Mouse (Mus musculus) frontal cortex, postnatal 36 days (tissue): Measurements from ENCODE around the gene Adm.

Source experiments
- DNase-seq, 2 experiments: peaks; one replicate each; pipeline ENCODE4 v3.0.0; 2022; ENCODE audit warnings: low spot score in 2 of 2

The Adm gene

DNA sequence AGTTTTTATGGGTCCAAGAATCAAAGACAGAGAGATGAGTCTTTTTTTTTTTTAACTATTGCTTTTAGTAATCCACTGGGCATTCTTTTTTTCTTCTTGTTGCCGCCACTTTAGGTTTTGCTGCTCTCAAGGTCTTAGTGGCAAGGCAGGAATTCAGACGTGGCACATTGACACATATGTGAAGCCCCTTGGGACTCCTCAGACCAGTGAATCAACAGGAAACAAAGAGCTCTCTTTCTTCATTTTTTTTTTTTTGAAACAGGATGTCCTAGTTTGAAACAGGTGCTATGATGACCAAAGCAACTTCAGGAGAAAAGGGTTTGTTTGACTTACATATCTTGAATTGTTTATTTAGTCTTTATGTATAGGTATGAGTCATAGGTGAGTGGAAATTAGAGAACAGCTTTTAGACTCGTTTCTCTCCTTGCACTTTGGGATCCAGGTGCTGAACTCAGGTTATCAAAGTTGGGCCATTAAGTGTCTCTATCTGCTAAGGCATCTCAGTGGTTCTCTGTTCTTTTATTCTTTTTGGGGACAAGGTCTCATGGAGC is 31.0 kb downstream of the Adm start:
- DNase-seq: no peak

DNA sequence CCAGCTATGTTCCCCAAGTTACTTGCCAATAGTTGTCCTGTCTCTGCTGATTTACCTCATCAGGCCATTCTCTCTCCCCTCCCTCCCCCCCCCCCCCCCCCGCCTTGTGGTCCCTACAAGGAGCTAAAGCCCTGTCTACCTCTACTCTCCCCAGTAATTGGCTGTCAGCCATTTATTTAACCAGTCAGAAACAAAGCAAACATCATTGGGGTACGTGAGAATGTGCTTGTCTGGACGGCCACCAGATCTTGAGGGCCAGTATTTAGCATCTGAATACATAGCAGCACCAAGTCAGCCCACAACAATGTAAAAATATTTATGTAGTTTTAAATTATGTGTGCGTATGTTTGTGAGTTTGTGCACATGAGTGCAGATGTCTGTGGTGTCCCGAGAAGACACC is 39.1 kb downstream of the Adm start:
- DNase-seq: no peak

DNA sequence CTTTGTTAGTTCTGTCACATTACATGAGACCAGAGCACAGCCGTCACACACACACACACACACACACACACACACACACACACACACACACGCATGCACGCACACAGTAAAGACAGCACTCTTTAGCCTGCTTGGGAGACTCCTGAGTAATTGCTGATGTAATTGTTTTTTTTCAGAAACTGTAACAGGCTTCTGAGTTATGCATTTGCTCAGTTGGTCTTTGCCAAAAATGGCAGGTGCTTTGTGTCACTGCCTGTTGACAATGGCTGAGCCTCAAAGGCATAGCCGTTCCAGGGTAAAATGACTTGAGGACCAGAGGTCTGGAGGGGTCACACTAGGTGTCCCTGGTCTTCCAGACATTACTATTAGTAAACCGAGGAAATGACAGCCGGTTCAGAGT is 40.8 kb downstream of the Adm start:
- no peak for DNase-seq

DNA sequence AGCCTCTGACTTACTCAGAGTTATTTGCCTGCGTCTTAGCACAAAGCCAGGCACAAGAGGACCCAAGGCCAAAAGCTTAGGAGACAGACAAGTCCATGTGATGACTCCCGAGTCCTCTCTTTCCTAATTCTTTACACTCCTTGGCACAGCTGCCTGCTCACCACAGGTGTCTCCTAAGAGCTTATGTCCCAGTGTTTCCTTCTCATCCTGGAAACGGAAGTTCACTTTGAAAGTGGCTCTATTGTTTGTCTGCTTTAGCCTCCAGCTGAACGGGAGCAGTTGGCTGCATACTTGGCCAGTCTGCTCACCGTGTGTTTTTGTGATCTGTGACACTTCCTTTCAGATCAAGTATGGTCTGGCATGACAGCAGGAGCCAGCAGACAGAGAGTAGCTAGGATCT is 41.3 kb downstream of the Adm start:
- no peak for DNase-seq

DNA sequence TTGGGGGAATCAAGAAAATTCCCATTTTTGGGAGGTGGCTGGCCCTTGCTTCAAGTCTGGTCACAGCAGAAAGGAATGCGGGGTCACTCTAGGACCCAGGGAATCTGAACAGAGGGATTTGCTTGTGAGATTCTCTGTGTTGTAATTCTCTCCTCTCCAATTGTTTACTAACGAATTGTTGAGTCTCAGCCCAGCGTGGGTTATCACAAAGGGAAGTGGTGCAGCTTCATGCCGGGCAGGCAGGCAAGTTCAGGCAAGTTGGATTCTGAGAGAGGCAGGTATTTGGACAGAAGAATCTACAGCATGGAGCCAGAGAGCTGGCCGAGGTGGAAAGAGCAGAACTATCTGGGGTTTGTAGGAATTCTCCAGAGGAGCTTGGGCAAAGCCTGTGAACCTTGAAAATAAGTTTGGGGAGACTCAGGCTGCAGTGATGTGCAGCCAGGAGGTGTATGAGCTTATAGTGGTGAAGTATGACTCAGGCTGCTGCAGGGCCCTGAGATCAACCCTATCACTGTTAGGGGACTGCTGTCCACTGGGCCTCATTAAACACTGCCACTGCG is 43.7 kb downstream of the Adm start:
- DNase-seq: no peak
